Mouse (Mus musculus) heart, postnatal 0 days (tissue): ENCODE data around the gene Sucla2.

Experiments used
- CTCF ChIP-seq: IDR thresholded peaks from 2 replicates; pipeline ENCODE4 v1.5.1; 2016; ENCODE audit warnings: antibody characterized with exemption, control low read depth, low read depth
- EP300 ChIP-seq: IDR thresholded peaks from 2 replicates; pipeline ENCODE4 v1.6.1; 2016; ENCODE audit warnings: antibody characterized with exemption, low read depth

- TF ChIP-seq EP300 (no peak), CTCF (no peak)
These were observed 67.0 kb downstream of the Sucla2 start for GRCm38 (mm10) chr14:73592166-73592565.
